Mouse (Mus musculus): ENCODE measurements around the gene 1700067K01Rik.
A peak's percentile ranks its signal among the peaks of the same experiment; 100 is the strongest.

The 1700067K01Rik gene

DNA sequence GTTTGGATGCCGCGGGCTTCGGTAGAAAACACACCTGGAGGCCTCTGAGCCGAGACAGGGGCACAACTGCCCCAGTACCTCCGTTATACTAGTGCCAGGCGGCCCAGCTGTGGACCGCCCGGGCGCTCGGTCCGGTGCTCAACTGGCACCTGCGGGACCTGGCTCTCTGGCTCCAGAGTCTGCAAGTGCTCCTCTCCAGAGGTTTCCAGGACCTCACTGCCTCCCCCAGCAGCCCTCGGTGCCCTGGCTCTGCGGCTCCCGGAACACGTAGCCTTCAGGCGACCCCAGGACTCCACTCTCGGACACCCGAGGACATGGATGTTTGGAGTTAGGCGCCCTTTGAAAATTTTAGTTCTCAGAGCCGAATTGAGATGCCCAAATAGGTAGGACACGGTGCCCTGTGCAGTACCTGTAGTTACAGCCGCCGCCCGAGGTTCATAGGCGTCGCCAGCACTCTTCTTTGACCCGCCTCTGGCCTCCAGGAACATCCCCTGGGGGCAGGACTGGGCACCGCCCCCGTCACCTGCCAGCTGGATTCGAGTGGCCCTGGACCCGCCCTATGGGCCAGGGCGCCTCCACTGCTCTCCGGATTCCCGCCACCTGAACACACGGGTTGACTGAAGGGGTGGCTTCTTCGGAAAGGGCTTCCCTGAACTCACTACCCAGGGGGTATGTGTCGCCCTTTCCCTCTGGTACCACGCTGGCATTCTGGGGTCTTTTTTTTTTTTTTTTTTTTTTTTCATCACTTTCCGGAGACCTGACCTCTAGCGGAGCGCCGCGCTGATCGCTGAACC is 10.6 kb downstream of the 1700067K01Rik start, which contains the start of gene 2210011C24Rik:
TSS of gene 2210011C24Rik (minus strand) at position 467 of the 794 bp plus-strand sequence.
- peak; percentile 81 to 93 for DNase-seq

DNA sequence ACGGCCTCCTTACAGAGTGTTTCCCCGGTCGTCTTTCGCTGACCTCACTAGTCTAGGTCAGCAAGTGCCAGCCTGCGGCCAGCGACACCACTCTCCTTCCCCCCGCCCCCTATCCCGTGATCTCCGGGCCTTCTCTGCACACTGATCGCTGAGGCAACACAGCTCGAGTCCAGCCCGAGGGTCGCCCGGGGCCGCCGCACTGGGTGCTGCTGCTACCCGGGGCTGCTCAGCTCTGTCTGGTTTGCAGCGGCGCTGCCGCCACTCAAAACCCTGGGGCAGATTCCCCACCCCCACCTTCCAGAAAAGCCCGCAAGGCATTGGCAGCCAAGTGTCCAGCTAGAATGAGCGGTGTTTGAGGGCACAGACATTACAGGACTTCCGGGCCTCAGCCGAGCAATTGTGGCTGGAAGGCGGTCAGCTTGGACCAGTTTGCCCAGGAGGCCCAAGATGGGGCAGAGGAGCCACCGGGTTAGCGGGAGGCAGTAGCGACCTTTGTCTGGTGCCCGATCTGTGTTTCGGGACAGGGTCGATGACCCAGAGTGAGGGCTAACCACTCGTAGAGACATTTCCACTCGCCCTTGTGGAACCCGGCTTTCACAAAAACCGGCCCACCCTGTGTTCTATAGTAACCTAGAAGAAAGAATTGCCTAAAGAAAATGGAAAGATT is 11.3 kb downstream of the 1700067K01Rik start:
- DNase-seq = peak; percentile 68 to 86

DNA sequence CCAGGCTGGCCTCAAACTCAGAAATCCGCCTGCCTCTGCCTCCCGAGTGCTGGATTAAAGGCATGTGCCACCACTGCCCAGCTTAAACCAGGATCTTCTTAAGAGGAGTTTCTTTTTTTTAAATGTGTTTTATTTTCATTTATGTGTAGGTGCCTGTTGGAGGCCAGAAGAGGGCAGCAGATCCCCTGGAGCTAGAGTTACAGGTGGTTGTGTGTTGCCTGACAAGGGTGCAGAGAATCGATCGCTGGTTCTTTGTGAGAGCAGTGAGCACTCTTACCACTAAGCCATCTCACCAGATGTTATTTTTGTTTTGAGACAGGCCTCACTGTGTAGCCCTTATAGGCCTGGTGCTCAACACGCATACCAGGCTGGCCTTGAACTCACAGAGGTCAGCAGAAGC is 14.5 kb downstream of the 1700067K01Rik start:
- DNase-seq = no peak

DNA sequence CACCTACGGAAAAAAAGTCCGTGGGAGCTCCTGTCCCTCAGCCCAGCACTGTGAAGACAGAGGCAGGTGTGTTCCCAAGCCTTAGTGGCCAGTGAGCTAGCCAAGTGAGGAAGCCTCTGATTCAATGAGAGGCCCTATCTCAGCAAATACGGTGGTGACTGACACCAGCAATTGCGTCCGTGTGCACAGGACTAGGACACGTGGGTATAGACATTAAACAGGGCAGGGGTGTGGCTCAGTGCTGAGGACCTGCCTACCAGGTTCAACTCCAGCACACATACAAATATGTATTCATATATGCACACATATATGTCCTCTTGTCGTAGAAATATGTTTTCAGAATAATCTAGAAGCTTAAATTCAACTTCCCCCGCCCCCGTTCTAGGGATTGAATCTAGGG is 18.4 kb downstream of the 1700067K01Rik start:
- DNase-seq = no peak

DNA sequence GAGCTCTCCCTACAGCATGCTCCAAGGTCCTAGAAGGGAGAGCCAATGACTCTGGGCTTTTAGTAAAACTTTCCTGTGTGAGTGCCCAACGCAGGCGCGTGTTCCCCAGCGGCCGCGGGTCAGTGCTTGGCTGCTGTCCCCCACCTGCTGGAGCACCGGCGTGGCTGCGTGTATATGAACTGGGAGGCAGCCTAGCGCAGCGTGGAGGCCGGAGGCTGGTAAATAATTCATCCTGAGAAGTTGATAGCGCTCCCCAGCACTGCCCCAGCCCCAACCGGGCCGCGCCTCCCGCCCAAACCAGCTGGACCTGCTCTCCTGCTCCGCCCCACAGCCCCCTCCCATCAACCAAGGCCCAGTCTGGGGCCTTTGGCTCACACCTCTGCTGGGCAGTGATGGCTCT is 19.8 kb downstream of the 1700067K01Rik start, which contains the start of gene Palm3:
TSS of gene Palm3 (plus strand) at position 376 of the 400 bp plus-strand sequence.
- DNase-seq = peak; percentile 77 to 93

DNA sequence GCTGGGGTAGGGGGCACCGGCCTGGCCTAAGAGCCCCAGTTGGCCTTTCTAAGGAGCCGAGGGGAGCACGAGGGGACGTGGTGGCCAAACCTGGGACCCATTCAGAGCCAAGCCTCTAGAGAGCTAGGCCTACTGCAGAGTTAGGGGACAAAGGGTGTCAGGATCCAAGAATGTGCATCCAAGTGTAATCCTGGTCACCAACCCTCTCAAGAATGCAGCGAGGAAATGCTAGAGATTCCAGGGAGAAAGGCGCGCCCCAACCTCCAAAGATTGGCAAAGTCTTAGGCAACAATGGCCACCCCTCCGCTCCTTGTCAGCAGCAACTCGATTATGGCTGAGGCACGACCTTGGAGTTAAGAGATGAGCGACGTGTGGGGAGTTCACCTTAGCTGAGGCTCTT is 20.3 kb downstream of the 1700067K01Rik start:
- peak in 1 of 2 experiments; percentile 39 for DNase-seq

DNA sequence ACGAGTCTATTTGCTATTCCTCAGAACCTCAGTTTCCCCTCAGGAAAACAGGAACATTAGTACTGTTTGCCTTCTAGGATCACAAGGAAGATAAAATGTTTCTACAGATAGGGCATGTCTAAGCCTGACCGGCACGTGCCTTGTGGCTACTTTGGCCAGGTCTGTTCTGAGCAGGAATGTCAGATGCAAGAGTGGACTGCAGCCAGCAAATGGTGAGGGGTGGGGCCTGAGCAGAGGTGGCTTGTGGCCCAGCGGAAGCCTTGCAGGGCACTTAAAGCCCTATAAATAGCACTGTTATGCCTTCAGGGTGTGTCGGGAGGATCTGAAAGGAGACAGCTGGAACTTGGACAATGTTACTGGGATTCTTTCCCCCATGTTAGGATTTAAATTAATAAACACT is 21.8 kb downstream of the 1700067K01Rik start:
- DNase-seq = peak; percentile 90 to 92

DNA sequence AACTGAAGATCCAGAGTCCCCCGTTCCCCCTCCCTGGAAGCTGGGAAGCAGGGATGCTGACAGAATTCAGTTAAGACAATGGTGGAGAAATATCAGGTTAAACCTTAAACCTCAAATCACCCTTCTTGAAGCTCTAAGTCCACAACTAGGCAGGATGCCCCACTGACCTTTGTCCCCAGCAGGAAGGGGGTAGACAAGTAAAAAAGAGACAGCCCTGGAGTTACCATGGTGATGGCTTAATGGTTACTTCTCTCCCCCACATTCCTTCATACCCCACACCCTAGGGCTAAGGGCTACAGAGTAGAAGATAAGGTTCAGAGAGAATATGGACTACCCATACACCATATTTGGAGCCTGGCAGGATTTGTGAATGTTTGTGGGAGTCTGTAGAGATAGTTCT is 22.3 kb downstream of the 1700067K01Rik start:
- DNase-seq = peak; percentile 79 to 92

DNA sequence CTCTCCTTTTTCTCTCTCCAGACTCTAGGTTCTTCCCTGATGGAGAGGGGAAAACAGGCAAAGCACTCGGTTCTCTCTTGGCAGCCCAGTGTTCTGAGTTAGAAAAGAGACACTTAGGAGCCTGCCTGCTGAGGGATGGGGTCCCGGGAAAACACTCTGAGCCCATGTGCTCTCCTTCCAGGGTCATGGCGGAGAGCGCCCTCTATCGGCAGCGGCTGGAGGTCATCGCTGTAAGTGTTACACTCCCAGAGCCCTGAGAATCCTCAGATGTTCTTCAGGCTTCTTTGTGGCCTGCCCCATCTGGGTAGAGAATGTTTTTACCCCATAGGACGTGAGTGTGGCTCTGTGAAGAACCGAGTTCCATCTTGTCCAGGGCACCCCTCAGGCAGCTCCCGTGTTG is 22.9 kb downstream of the 1700067K01Rik start:
- peak; percentile 82 for DNase-seq

DNA sequence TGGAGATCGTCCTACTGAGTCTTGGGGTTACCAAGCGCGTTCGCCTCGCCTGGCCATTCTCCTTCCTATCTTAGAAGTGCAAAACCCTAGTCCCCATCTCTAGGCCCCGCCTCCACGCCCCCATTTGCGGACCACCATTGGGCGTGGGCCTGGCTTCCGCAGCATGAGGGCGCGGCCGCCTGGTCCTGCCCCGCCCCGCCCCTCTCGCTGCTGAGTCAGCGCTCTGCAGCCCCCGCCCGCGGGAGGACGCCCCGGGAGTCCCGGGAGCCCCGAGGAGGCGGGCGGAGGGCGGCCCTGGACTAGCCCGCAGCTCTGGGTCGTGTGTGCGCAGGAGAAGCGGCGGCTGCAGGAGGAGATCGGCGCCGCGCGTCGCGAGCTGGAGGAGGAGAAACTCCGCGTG is 24.6 kb downstream of the 1700067K01Rik start:
- peak in 1 of 2 experiments; percentile 32 for DNase-seq

DNA sequence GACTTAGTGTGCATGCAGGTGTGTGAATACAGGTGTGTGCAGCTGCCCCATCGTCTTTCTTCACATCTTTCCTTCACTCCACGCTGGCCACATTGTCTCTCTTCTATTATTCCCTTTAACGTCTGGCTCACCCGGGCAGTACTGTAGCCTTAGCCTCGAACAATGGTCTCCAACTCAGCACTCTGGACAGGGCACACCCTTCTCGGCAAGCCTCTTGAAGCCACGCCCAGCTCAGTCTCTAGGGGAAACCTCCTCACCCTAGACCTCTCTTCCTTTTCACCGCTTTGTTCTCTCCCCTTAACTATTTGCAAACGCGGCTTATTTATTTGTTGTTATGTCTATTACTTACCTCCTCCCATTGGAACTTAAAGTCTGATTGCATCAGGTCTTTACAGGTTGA is 26.1 kb downstream of the 1700067K01Rik start:
- no peak for DNase-seq

DNA sequence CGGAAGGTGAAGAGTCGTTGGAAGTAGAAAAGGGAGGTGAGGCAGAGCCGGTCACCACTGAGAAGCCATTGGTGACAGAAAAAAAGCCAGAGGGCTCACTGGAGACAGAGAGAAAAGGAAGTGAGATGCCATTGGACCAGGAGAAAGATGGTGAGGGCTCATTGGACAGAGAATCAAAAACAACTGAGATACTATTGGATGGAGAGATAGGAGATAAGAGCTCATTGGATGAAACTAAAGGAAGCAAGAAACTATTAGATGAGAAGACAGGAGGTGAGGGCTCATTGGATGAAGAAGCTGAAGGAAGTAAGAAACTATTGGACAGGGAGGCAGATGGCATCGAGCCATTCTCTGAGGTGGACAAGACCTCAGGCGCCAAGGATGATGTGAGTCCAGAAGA is 28.0 kb downstream of the 1700067K01Rik start:
- no peak for DNase-seq

DNA sequence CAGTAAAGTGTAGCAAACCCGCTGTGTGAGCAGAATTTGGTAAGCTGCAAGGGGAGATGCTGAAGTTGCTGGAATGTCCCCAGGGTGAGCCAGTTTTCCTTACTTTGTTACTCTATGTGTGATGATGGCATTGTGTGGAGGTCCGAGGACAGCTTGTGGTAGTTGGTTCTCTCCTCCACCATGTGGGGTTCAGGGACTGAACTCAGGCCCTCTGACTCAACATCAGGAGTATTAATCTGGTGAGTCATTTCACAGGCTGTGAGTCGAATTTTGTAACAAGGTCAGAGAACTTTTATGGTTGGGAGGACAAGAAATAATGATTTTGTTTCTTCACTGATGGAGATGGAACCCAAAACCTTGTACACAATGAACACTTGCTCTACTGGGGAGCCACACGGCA is 31.5 kb downstream of the 1700067K01Rik start:
- no peak for DNase-seq

DNA sequence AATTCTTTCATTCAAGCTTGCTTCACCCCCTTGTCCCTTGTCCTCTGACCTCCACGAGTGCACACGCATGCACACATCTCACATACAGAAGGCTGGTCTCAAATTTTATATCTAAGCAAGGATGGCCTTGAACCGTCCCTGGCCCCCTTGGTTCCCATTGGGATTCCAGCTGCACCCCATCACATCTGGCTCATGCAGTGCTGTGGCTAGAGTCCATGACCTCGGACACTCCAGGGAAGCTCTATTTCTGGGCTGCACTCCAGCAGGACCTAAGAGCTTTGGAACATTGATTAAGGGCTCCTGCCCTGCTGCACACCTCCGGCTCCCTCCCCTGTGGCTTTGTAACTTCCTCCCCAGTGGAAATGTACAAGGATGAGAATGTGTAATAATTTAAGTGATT is 36.7 kb downstream of the 1700067K01Rik start:
- DNase-seq = peak; percentile 32 to 58

DNA sequence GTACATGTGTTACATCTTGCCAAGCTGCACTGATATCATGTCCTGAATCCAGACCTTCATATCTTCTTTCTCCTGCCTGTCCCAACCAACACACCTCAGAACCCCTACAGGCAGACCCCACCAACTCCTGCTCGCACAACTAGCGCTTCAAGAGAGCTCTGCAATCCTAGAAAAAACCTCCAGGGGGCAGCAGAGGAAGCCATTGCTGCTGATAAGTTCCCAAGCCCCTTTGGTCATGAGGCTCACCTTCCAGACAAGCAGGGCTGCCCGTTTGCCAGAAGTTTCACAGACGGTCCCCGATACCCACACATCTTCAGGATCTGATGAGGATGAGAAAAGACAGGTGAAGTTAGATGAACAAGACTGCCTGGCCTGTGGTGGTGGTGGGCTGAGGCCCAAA is 37.7 kb downstream of the 1700067K01Rik start:
- peak; percentile 73 to 85 for DNase-seq

DNA sequence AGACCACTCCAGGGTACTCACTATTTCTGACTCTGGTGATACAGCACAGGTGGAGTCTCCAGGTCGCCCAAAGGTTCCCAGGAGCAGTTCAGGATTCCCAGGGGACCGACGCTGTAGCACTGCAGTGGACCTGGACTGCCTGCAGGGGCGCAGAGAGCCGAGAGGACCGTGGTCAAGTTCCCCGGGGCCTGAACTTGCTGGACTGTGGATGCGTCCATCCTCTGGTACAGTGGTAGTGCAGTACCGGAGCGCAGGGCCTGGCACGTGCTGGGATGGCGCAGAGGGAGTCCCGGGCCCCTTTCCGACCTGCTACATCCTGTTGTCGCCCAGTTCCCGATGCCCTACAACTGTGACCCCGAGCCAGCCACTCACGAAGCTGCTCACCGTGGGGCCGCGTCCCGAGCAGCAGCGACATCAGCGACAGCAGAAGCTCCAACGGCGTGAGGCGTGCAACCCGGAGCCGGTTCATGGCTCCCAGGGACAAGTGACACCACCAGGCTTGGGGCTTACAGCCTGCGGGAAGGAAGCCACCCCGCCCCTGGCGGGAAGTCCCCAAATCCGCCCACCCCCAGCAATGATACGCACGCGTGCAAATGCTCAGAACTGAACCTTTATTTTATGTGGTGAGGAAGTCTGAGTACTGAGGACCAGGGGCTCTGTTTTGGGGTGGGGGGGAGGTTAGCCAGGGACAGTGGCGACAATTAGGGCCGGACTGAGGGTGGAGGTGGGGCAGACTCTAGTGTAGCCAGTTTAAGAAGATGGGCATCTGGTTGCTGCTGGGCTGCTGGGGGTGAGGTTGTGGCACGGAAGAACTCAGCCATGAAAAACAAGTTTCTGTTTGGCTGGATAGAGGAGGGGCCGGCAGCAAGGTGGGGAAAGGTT is 41.0 kb downstream of the 1700067K01Rik start, which contains the start of gene Il27ra:
TSS of gene Il27ra (minus strand) at position 524 of the 882 bp plus-strand sequence.
- DNase-seq = peak; percentile 81 to 86

DNA sequence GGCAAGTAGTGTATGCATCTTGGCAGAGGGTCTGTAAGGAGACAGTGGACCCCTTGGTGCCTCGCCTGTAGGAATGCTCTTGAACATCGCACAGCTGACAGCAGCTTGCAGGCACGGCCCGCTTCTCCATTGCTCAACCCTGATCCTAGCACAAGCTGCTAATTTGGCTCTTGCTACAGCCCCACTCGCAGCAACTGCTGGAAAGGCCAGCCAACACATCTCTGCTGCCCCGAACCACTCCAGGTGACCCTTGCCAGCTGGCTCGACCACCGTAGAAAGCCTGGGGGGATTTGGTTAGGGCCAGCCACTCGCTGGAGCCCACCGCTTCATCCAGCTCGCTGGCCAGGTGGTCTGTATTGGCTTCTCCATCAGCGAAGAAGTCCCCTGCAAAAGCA is 41.6 kb downstream of the 1700067K01Rik start:
- DNase-seq = no peak

DNA sequence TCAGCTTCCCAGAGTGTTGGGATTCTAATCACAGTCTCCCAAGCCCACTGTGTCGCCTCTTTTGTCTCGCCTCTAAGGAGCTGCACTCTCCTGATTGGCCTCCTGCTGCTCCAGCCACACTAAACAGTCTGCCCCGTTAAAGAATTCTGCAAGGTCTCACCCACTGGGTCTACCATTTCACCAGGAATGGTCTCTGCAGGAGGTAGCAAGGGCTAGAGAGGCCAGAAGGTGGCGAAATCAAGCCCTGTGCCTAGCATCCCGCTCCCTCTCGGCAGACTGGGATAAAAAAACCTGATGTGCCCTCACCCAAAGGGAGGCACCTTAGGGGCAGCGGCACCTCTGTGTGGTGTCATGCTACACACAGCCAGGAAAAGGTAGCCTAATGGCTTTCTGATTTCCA is 42.8 kb downstream of the 1700067K01Rik start:
- DNase-seq = no peak

DNA sequence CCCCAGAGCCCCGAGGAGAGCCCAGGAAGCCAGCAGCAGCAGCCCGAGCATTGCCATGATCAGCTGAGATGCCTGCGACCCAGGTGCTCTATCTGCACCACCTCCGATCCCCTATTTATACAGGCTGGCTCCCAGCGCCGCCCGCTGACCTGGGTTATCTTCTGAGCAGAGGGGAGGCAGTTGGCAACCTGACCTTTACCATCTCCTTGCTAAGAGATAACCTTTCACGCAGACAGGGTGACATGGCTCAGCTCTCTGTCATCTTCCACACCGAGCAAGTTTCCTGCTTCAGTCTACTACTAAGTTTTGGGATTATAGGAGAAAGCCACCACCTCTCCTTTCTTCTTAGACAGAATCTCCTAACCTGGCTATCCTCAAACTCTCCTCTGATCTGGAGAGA is 43.6 kb downstream of the 1700067K01Rik start, which contains the start of gene Rln3:
TSS of gene Rln3 (minus strand) at position 101 of the 400 bp plus-strand sequence.
- DNase-seq = no peak

DNA sequence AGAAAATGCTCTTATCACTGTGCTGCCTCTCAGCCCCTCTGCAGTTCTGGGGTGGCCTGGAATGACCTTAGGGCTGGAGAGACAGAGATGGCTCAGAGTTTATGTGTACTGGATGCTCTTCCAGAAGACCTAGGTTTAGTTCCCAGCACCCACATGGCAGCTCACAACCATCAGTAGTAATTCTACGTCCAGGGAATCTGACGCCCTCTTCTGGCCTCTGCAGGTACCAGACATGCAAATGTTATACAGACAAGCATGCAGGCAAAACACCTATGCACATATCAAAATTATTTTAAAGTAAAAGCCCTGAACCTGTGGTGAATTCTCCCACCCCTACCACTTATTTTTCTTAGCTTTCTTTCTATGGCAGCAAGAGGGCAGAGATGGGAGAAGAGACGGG is 45.2 kb downstream of the 1700067K01Rik start:
- DNase-seq = no peak

DNA sequence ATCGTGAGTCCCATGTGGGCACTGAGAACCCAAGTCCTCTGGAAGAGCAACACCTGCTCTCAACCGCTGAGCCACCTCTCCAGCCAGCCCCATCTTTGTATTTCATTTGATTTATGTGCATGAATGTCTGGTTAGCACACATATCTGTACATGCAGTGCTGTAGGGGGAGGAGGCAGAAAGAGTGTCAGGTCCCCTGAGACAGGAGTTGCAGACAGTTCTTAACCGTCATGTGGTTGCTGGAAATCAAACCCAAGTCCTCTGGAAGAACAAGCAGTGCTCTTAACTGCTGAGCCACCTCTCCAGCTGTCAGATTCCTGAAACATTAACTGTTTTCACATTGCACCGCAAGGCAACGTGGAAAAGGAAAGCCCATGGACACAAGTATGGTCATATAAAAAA is 46.9 kb downstream of the 1700067K01Rik start:
- DNase-seq = no peak

DNA sequence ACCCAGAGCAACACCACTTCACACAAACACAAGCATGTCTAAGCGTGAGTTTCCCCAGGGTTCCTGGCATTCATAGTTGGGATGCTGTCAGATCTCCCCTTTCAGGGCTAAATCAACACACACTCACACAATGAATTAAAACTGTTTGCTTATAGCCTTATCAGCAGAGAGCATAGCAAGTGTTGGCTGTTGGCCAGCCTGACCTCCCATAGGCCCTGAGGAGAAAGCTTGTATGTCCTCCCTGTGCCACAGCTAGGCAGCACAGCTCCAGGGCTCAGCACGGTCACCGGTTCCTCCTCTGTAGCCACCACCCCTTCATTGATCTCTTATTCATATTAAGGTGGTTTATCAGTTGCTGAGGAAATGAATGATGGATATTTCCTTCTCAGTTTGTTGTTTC is 51.4 kb downstream of the 1700067K01Rik start:
- DNase-seq = no peak

DNA sequence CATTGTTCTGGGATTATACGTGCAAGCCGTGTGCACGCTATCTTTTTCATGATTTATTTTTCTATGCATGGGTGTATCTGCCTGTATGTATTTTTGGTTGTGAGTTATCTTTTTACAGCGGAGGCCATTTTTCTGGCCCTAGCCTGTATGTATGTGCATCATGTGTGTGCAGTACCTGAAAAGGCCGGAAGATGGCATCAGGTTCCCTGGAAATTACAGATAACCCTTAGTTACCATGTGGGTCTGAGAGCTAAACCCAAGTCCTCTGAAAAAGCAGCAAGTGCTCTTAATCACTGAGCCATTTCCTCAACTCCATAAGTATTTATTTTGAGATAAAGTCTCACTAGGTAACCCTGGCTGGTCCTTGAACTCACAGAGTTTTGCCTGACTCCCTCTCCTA is 51.9 kb downstream of the 1700067K01Rik start:
- no peak for DNase-seq
